Mouse (Mus musculus) myocyte (in vitro differentiated cells): ENCODE measurements around the gene Mrc1. TPM values are rescaled to one million over a fixed set of nuclear protein-coding genes. Genes with fewer than 3 reads are reported as not detected.
"Not testable (repeated sequence)": the region's sequence is repeated elsewhere in the genome, so short reads cannot be mapped to it uniquely, and the experiment has no call there.

Experiments
- H3K27me3 ChIP-seq: one replicate; pipeline ENCODE4 v1.6.1; 2011; ENCODE audit not compliant: control insufficient read depth, insufficient read depth, insufficient read length
- H3K36me3 ChIP-seq: one replicate; pipeline ENCODE4 v1.6.1; 2011; ENCODE audit not compliant: control insufficient read depth, insufficient read depth
- H3K4me2 ChIP-seq: one replicate; pipeline ENCODE4 v1.6.1; 2011; ENCODE audit warnings: low read depth, control low read depth
- H3K4me3 ChIP-seq: one replicate; pipeline ENCODE4 v1.5.1; 2011; ENCODE audit warnings: mild to moderate bottlenecking, control low read depth, moderate library complexity
- H3K79me2 ChIP-seq: one replicate; pipeline ENCODE4 v1.6.1; 2011; ENCODE audit not compliant: control insufficient read depth, insufficient read depth
- H3ac ChIP-seq: one replicate; pipeline ENCODE4 v1.6.1; 2011; ENCODE audit not compliant: control insufficient read depth, insufficient read length
- CEBPB ChIP-seq: IDR thresholded peaks from 2 replicates; pipeline ENCODE4 v1.6.1; 2011; ENCODE audit warnings: mild to moderate bottlenecking, moderate library complexity; ENCODE audit not compliant: poor library complexity, insufficient read depth, severe bottlenecking
- E2F4 ChIP-seq: IDR thresholded peaks from one replicate; pipeline ENCODE4 v1.6.1; 2011; ENCODE audit warnings: mild to moderate bottlenecking, control low read depth, moderate library complexity; ENCODE audit not compliant: insufficient read depth
- MAX ChIP-seq: IDR thresholded peaks from one replicate; pipeline ENCODE4 v1.6.1; 2011; ENCODE audit warnings: low read depth, mild to moderate bottlenecking, control low read depth
- MYOD1 ChIP-seq, 3 experiments: IDR thresholded peaks; one replicate each; pipeline ENCODE4 v1.6.1; 2011; ENCODE audit warnings: control low read depth in 2 of 3, low read depth in 2 of 3, mild to moderate bottlenecking in 2 of 3, moderate library complexity in 1 of 3; ENCODE audit not compliant: insufficient read length in 2 of 3, control insufficient read depth in 1 of 3
- MYOG ChIP-seq, 3 experiments: IDR thresholded peaks; one replicate each; pipeline ENCODE4 v1.6.1; 2011; ENCODE audit warnings: control low read depth in 2 of 3, low read depth in 2 of 3, mild to moderate bottlenecking in 2 of 3; ENCODE audit not compliant: insufficient read length in 2 of 3, control insufficient read depth in 1 of 3, insufficient read depth in 1 of 3
- POLR2A ChIP-seq: IDR thresholded peaks from one replicate; pipeline ENCODE4 v1.6.1; 2011; ENCODE audit warnings: low read depth, mild to moderate bottlenecking, control low read depth, moderate library complexity; ENCODE audit not compliant: insufficient read length
- POLR2AphosphoS2 ChIP-seq: IDR thresholded peaks from one replicate; pipeline ENCODE4 v1.6.1; 2011; ENCODE audit warnings: low read depth, control low read depth; ENCODE audit not compliant: insufficient read length
- REST ChIP-seq: IDR thresholded peaks from one replicate; pipeline ENCODE4 v1.6.1; 2011; ENCODE audit warnings: mild to moderate bottlenecking, control low read depth, moderate library complexity; ENCODE audit not compliant: insufficient read depth, insufficient read length
- SRF ChIP-seq: IDR thresholded peaks from one replicate; pipeline ENCODE4 v1.6.1; 2011; ENCODE audit warnings: low read depth; ENCODE audit not compliant: control insufficient read depth, insufficient read length
- TCF12 ChIP-seq: IDR thresholded peaks from one replicate; pipeline ENCODE4 v1.6.1; 2011; ENCODE audit warnings: mild to moderate bottlenecking, control low read depth; ENCODE audit not compliant: poor library complexity, insufficient read depth, severe bottlenecking
- TCF3 ChIP-seq: IDR thresholded peaks from one replicate; pipeline ENCODE4 v1.6.1; 2011; ENCODE audit warnings: low read depth, control low read depth; ENCODE audit not compliant: insufficient read length
- USF1 ChIP-seq: IDR thresholded peaks from one replicate; pipeline ENCODE4 v1.6.1; 2011; ENCODE audit warnings: low read depth, mild to moderate bottlenecking, control low read depth, moderate library complexity
- polyA plus RNA-seq: library from polyadenylated mRNA; unstranded; fragments of >200 nt; fragmentation: generic; extraction: Trizol; gene quantifications from one replicate; pipeline ENCODE4 v1.2.1, GENCODE M21; 2012; ENCODE audit warnings: missing spikeins

Mrc1 gene
- 0.04 TPM for polyA plus RNA-seq

DNA sequence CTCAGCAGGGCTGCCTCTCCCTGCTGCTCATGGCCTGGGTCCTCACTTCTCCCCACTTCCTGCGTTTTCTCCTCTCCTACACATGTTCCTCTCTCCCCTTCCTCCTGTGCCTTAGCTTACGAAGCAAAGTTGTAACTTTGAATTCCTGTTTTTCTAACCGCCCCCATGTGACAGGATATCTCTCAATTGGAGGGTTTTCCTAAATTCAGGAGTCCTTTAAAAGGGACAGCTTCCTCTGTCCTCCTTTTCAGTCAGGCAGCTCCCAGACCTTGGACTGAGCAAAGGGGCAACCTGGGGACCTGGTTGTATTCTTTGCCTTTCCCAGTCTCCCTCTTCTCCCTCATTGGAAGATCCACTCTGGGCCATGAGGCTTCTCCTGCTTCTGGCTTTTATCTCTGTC, at the start of gene Mrc1:
Gene Mrc1, plus strand, starts transcription at position 244 of the 400 bp plus-strand sequence.
- H3K36me3 ChIP-seq = no peaks in the 10 kb centered on the region
- H3ac ChIP-seq = no peak within 1 kb of the TSS
- no peak within 1 kb of the TSS for H3K4me2 ChIP-seq
- no peaks in the 10 kb centered on the region for H3K79me2 ChIP-seq
- H3K4me3 ChIP-seq = no peak within 1 kb of the TSS
- no peaks in the 10 kb centered on the region for H3K27me3 ChIP-seq
- no peak for TF ChIP-seq TCF12
- no peak for TF ChIP-seq TCF3
- TF ChIP-seq POLR2AphosphoS2 = no peak
- no peak for TF ChIP-seq MYOG (IDR thresholded peaks at IDR 0.05; ENCODE audit: control insufficient read depth in 1 of 3, insufficient read depth in 1 of 3, insufficient read length in 2 of 3, low read depth in 2 of 3)
- TF ChIP-seq POLR2A = no peak
- no peak for TF ChIP-seq SRF
- TF ChIP-seq MAX = no peak
- no peak for TF ChIP-seq CEBPB
- no peak for TF ChIP-seq USF1

DNA sequence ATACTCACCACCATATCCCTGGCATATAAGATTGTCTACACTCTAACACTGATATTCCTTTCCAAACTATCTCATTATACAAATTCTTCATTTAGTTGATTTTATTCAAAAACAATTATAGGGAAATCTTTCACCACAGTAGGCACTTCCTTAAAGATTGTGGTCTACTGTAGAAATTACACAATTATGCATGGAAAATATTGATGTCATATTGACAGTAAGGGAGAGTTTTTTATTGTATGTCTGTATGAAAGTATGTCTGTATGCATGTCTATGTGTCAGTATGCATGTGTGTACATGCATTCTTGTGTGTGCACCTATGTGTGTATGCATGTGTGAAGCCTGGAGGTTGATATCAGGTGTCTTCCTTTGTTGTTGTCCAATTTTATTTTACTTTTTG, 44.8 kb upstream of the Mrc1 start:
- no peaks in the 10 kb centered on the region for H3K79me2 ChIP-seq
- no peak overlapping the region for H3K4me3 ChIP-seq
- no peak overlapping the region for H3ac ChIP-seq
- no peak overlapping the region for H3K4me2 ChIP-seq
- no peaks in the 10 kb centered on the region for H3K27me3 ChIP-seq
- H3K36me3 ChIP-seq = no peaks in the 10 kb centered on the region
- TF ChIP-seq TCF12 (no peak), SRF (no peak), USF1 (no peak), E2F4 (no peak)

DNA sequence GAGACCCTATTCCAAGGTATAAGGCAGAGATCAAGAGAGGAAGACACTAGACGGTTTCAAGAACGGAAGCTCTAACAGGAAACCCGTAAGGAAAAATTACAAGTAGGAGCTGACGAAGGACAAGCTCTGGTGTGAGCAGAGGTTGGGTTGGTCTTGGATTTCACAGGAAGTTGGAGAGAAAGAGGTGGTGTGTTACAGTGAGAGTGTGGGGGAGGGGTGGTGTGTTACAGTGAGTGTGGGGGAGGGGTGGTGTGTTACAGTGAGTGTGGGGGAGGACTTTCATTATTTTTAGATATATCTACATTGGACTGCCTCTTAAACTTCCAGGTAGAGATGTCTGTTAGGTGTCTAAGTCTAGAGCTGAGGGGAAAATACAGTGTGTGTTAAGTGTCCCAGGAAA, 38.5 kb upstream of the Mrc1 start:
- TF ChIP-seq MAX (no peak), POLR2AphosphoS2 (no peak), REST (no peak), CEBPB (no peak), TCF12 (no peak), E2F4 (no peak), MYOG (IDR thresholded peaks at IDR 0.05; ENCODE audit: control insufficient read depth in 1 of 3, insufficient read depth in 1 of 3, insufficient read length in 2 of 3, low read depth in 2 of 3) (no peak), MYOD1 (IDR thresholded peaks at IDR 0.05; ENCODE audit: control insufficient read depth in 1 of 3, insufficient read length in 2 of 3, low read depth in 2 of 3) (no peak), SRF (no peak), USF1 (no peak), POLR2A (no peak), TCF3 (no peak)
- Histone ChIP-seq H3K36me3 (no peaks in the 10 kb centered on the region), H3ac (no peak overlapping the region), H3K27me3 (no peaks in the 10 kb centered on the region), H3K4me3 (no peak overlapping the region), H3K79me2 (no peaks in the 10 kb centered on the region), H3K4me2 (no peak overlapping the region)

DNA sequence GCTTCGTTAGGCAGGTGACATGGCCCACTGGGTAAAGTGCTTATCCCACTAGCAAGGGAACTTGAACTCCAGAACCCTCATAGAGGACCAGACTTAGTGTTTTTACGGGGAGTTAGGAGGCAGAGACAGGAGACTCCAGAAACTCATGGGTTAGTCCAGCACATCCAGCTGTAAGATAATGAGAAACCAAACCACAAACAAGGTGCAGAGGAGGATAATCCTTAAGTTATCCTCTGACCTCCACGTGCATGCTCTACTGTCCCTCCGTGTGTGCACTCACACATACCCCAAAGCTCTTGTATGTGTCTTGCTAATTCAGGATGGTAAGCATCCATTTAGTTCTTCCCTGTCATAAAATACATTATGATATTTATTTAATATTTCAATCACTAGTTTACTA, 37.6 kb upstream of the Mrc1 start:
- Histone ChIP-seq H3K4me2 (no peak overlapping the region), H3ac (no peak overlapping the region), H3K4me3 (no peak overlapping the region), H3K27me3 (no peaks in the 10 kb centered on the region), H3K36me3 (no peaks in the 10 kb centered on the region), H3K79me2 (no peaks in the 10 kb centered on the region)
- TF ChIP-seq E2F4 = no peak
- TF ChIP-seq TCF3 = no peak
- TF ChIP-seq SRF = no peak
- TF ChIP-seq POLR2AphosphoS2 = no peak
- TF ChIP-seq POLR2A = no peak
- TF ChIP-seq USF1 = no peak
- TF ChIP-seq CEBPB = no peak
- TF ChIP-seq MYOD1 (IDR thresholded peaks at IDR 0.05; ENCODE audit: control insufficient read depth in 1 of 3, insufficient read length in 2 of 3, low read depth in 2 of 3) = no peak
- no peak for TF ChIP-seq REST
- TF ChIP-seq MAX = no peak
- TF ChIP-seq TCF12 = no peak
- no peak for TF ChIP-seq MYOG (IDR thresholded peaks at IDR 0.05; ENCODE audit: control insufficient read depth in 1 of 3, insufficient read depth in 1 of 3, insufficient read length in 2 of 3, low read depth in 2 of 3)

DNA sequence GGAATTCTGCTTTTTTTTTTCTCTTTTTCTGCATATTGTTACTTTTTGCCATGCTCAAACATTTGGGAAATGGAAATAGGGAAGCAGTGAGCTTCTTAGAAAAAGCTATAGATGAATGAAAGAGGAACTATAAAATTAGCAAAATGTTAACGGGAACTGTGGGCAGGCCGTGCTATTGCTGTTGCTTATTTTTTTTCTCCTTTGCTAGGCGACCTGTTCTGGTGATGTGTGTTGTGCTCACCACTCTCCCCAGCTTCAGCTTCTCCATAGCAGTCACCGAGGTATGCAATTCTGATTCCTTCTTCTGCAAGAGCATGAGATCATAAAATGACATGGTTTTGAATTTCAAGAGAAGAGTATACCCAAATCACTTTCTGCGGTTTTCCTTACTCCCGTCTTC, 37.1 kb upstream of the Mrc1 start:
- Histone ChIP-seq H3K79me2 (no peaks in the 10 kb centered on the region), H3ac (no peak overlapping the region), H3K4me2 (no peak overlapping the region), H3K27me3 (no peaks in the 10 kb centered on the region), H3K36me3 (no peaks in the 10 kb centered on the region), H3K4me3 (no peak overlapping the region)
- TF ChIP-seq MYOD1 (IDR thresholded peaks at IDR 0.05; ENCODE audit: control insufficient read depth in 1 of 3, insufficient read length in 2 of 3, low read depth in 2 of 3) (no peak), POLR2AphosphoS2 (no peak)

DNA sequence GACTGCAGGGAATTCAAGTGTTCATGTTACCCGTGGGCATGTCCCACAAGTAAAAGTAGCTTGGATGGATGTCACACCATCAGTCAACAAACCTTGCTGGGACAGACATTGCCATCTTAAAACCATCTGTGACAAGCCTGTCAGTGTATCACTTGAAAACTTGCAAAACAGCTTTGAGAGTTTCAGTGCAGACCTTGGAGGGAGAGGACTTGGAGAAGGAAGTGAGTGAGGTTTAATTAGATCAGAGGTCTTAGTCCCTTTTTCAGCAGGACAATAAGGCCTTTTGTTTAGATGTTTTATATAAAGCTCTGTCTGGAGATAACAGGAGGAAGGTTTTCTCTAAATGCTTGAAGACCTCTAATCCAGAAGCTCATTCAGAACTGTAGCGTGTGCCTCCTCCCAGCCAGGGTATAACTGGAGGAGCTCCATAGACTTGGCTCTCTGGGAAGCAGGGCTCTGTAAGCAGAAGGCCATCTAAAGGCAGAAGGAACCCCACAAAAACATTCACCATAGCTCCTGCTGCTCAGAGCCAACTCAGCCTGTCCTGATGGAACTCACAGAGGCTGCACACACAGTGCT, 30.8 kb upstream of the Mrc1 start:
- H3K4me3 ChIP-seq, H3K79me2 ChIP-seq, H3K36me3 ChIP-seq, H3K27me3 ChIP-seq, H3K4me2 ChIP-seq, H3ac ChIP-seq: not testable (repeated sequence)
